Mouse (Mus musculus) MEL (cell line): ENCODE measurements around the gene Rnasek.

Experiments used
- BHLHE40 ChIP-seq: IDR thresholded peaks from 2 replicates; pipeline ENCODE4 v1.6.1; 2012; ENCODE audit warnings: low read depth, mild to moderate bottlenecking, inconsistent platforms, low read length, improper control_type of control experiment, borderline replicate concordance
- CTCF ChIP-seq, 3 experiments: IDR thresholded peaks in 2 of 3; conservative IDR thresholded peaks in 1 of 3; 2 replicates each; pipeline ENCODE4 v1.5.1; 2011 to 2012; ENCODE audit warnings: low read length in 3 of 3, low read depth in 2 of 3, mild to moderate bottlenecking in 2 of 3, improper control_type of control experiment in 1 of 3, inconsistent platforms in 1 of 3, mixed read lengths in 1 of 3, moderate library complexity in 1 of 3; ENCODE audit not compliant: control insufficient read depth in 1 of 3, insufficient read depth in 1 of 3, poor library complexity in 1 of 3, severe bottlenecking in 1 of 3
- ETS1 ChIP-seq: IDR thresholded peaks from 2 replicates; pipeline ENCODE4 v1.6.1; 2012; ENCODE audit warnings: low read depth, mild to moderate bottlenecking, inconsistent platforms, low read length, improper control_type of control experiment, moderate library complexity
- GATA1 ChIP-seq: IDR thresholded peaks from 2 replicates; pipeline ENCODE4 v1.6.1; 2011; ENCODE audit warnings: low read depth, low read length, improper control_type of control experiment
- HCFC1 ChIP-seq: IDR thresholded peaks from 2 replicates; pipeline ENCODE4 v1.6.1; 2012; ENCODE audit warnings: low read depth, mild to moderate bottlenecking, inconsistent platforms, low read length, improper control_type of control experiment, moderate library complexity
- MAX ChIP-seq: IDR thresholded peaks from 2 replicates; pipeline ENCODE4 v1.6.1; 2011; ENCODE audit warnings: low read length, improper control_type of control experiment
- NELFE ChIP-seq: IDR thresholded peaks from 2 replicates; pipeline ENCODE4 v1.6.1; 2011; ENCODE audit warnings: low read depth, low read length, improper control_type of control experiment
- POLR2A ChIP-seq, 2 experiments: IDR thresholded peaks; 2 replicates each; pipeline ENCODE4 v1.6.1; 2011 to 2012; ENCODE audit warnings: low read length in 2 of 2, mild to moderate bottlenecking in 2 of 2, control low read depth in 1 of 2, improper control_type of control experiment in 1 of 2, low read depth in 1 of 2, moderate library complexity in 1 of 2; ENCODE audit not compliant: control insufficient read depth in 1 of 2, insufficient read depth in 1 of 2, poor library complexity in 1 of 2
- POLR2AphosphoS2 ChIP-seq: IDR thresholded peaks from 2 replicates; pipeline ENCODE4 v1.6.1; 2011; ENCODE audit warnings: low read length, improper control_type of control experiment
- TAL1 ChIP-seq: IDR thresholded peaks from 2 replicates; pipeline ENCODE4 v1.6.1; 2012; ENCODE audit warnings: mild to moderate bottlenecking, inconsistent platforms, low read length, moderate library complexity, mixed read lengths
- ZC3H11A ChIP-seq: IDR thresholded peaks from 2 replicates; pipeline ENCODE4 v1.6.1; 2012; ENCODE audit warnings: low read depth, mild to moderate bottlenecking, inconsistent platforms, low read length, improper control_type of control experiment
- ZKSCAN1 ChIP-seq: IDR thresholded peaks from 2 replicates; pipeline ENCODE4 v1.6.1; 2012; ENCODE audit warnings: low read depth, mild to moderate bottlenecking, inconsistent platforms, low read length, improper control_type of control experiment, moderate library complexity

- no peak for TF ChIP-seq ETS1
- no peak for TF ChIP-seq CTCF (IDR thresholded peaks at IDR 0.05 in 2 of 3, conservative IDR thresholded peaks at IDR 0.05 in 1 of 3; ENCODE audit: control insufficient read depth in 1 of 3, insufficient read depth in 1 of 3, low read depth in 2 of 3, low read length in 3 of 3, poor library complexity in 1 of 3, severe bottlenecking in 1 of 3)
- TF ChIP-seq NELFE = no peak
- TF ChIP-seq HCFC1 = no peak
- TF ChIP-seq ZKSCAN1 = no peak
- TF ChIP-seq POLR2AphosphoS2 = no peak
- no peak for TF ChIP-seq POLR2A (IDR thresholded peaks at IDR 0.05; ENCODE audit: control insufficient read depth in 1 of 2, insufficient read depth in 1 of 2, low read depth in 1 of 2, low read length in 2 of 2, poor library complexity in 1 of 2)
- TF ChIP-seq BHLHE40 = no peak
- TF ChIP-seq ZC3H11A = no peak
- no peak for TF ChIP-seq TAL1
- TF ChIP-seq GATA1 = no peak
- TF ChIP-seq MAX = no peak
Observed at GRCm38 (mm10) chr11:70289236-70289635, 49.6 kb upstream of the Rnasek start.
